Mouse (Mus musculus) heart, postnatal 0 days (tissue): ENCODE measurements around the gene Cyth3. TPM values are rescaled to one million over a fixed set of nuclear protein-coding genes. Genes with fewer than 3 reads are reported as not detected.

Source experiments
- ATAC-seq: fragments of 200-750 bp; cut with Nextera tagmentation; 2 replicates; pipeline ENCODE4 v1.8.0; 2017; ENCODE audit warnings: low read depth, moderate number of reproducible peaks, moderate library complexity; ENCODE audit not compliant: insufficient read depth
- DNase-seq: peaks from one replicate; pipeline ENCODE4 v3.0.0-alpha.2; 2016; ENCODE audit warnings: low spot score
- H3K27ac ChIP-seq: fragments of 300-500 bp; sonication (generic); 2 replicates; pipeline ENCODE4 v1.5.1; 2014; ENCODE audit warnings: low read depth, mild to moderate bottlenecking
- H3K27me3 ChIP-seq: fragments of 300-500 bp; sonication (generic); 2 replicates; pipeline ENCODE4 v1.6.1; 2014; ENCODE audit warnings: low read length, mixed read lengths; ENCODE audit not compliant: control insufficient read depth, insufficient read depth
- H3K36me3 ChIP-seq: fragments of 300-500 bp; sonication (generic); replicated peaks from 2 replicates; pipeline ENCODE4 v1.6.1; 2014; ENCODE audit warnings: low read length, mixed read lengths; ENCODE audit not compliant: control insufficient read depth, insufficient read depth
- H3K4me1 ChIP-seq: fragments of 300-500 bp; sonication (generic); 2 replicates; pipeline ENCODE4 v1.6.1; 2014; ENCODE audit warnings: antibody characterized with exemption; ENCODE audit not compliant: control insufficient read depth, insufficient read depth
- H3K4me2 ChIP-seq: fragments of 300-500 bp; sonication (generic); 2 replicates; pipeline ENCODE4 v1.6.1; 2014; ENCODE audit warnings: low read depth, mild to moderate bottlenecking, low read length, moderate library complexity
- H3K4me3 ChIP-seq: fragments of 300-500 bp; sonication (generic); 2 replicates; pipeline ENCODE4 v1.5.1; 2014; ENCODE audit warnings: low read depth, low read length
- H3K9ac ChIP-seq: fragments of 300-500 bp; sonication (generic); replicated peaks from 2 replicates; pipeline ENCODE4 v1.6.1; 2014; ENCODE audit warnings: low read depth, low read length, mixed read lengths
- H3K9me3 ChIP-seq: fragments of 300-500 bp; sonication (generic); replicated peaks from 2 replicates; pipeline ENCODE4 v1.6.1; 2016; ENCODE audit warnings: low read length; ENCODE audit not compliant: control insufficient read depth
- CTCF ChIP-seq: IDR thresholded peaks from 2 replicates; pipeline ENCODE4 v1.5.1; 2016; ENCODE audit warnings: antibody characterized with exemption, control low read depth, low read depth
- EP300 ChIP-seq: IDR thresholded peaks from 2 replicates; pipeline ENCODE4 v1.6.1; 2016; ENCODE audit warnings: antibody characterized with exemption, low read depth
- WGBS: fragments of 180-500 bp; shearing (Covaris S2); extraction: QIAGEN DNeasy Blood & Tissue Kit; methylation state at CpG from one replicate; pipeline ENCODE4 v1.1.7; 2014; 5-methylcytosine and 5-hydroxymethylcytosine counted together
- polyA plus RNA-seq: library from polyadenylated mRNA; unstranded; fragments of >200 nt; fragmentation: Nextera tagmentation; extraction: Ambion mirVana; gene quantifications from 2 replicates; pipeline ENCODE4 v1.2.1, GENCODE M21; 2015
- total RNA-seq: library from RNA; depleted of rRNA; stranded (reverse); fragments of >200 nt; gene quantifications from 2 replicates; pipeline ENCODE4 v1.2.3, GENCODE M21; 2014; ENCODE audit warnings: low replicate concordance

Gene Cyth3
- total and polyA plus RNA-seq, 2 experiments from 2014 or later = 45.2 to 84.1 TPM

- no peak for TF ChIP-seq EP300
- no peak for TF ChIP-seq CTCF
- no peak for DNase-seq
- Histone ChIP-seq H3K36me3 (no peaks in the 10 kb centered on the region), H3K27me3 (no peaks in the 10 kb centered on the region), H3K9ac (no peak overlapping the region), H3K4me1 (peaks cover 38% of the 10 kb centered on the region), H3K27ac (peak overlapping the region; percentile 90), H3K4me3 (no peak overlapping the region), H3K9me3 (no peaks in the 10 kb centered on the region), H3K4me2 (no peak overlapping the region)
- no peak for ATAC-seq
- 41% methylated on average over 2 of the region's 2 CpGs for WGBS
Observed at GRCm38 (mm10) chr5:143669839-143670238, 47.6 kb downstream of the Cyth3 start.

GRCm38 (mm10) chr5:143670740-143671415, 48.6 kb downstream of the Cyth3 start:
- no peak for DNase-seq
- 68% methylated on average over 6 of the region's 6 CpGs for WGBS
- TF ChIP-seq EP300 (no peak), CTCF (no peak)

GRCm38 (mm10) chr5:143674576-143674975, 52.3 kb downstream of the Cyth3 start:
- H3K4me3 ChIP-seq = no peak overlapping the region
- DNase-seq = no peak
- TF ChIP-seq CTCF = no peak
- TF ChIP-seq EP300 = no peak
- no peak overlapping the region for H3K27ac ChIP-seq
- H3K4me2 ChIP-seq = no peak overlapping the region
- no peaks in the 10 kb centered on the region for H3K9me3 ChIP-seq
- H3K9ac ChIP-seq = no peak overlapping the region
- no peak for ATAC-seq
- peaks cover 46% of the 10 kb centered on the region for H3K4me1 ChIP-seq
- H3K27me3 ChIP-seq = no peaks in the 10 kb centered on the region
- H3K36me3 ChIP-seq = no peaks in the 10 kb centered on the region
- 70% methylated on average over 5 of the region's 5 CpGs for WGBS

More at GRCm38 (mm10) chr5:143670740-143671415, 48.6 kb downstream of the Cyth3 start:
- Histone ChIP-seq H3K9me3 (no peaks in the 10 kb centered on the region), H3K4me2 (no peak overlapping the region), H3K9ac (no peak overlapping the region), H3K4me3 (no peak overlapping the region), H3K36me3 (no peaks in the 10 kb centered on the region), H3K27me3 (no peaks in the 10 kb centered on the region), H3K4me1 (peaks cover 33% of the 10 kb centered on the region), H3K27ac (peak overlapping the region; percentile 46; the same call in 1 of the 2 replicates)
- ATAC-seq = no peak

GRCm38 (mm10) chr5:143676218-143676985, 54.2 kb downstream of the Cyth3 start:
- TF ChIP-seq EP300 = no peak
- no peak for TF ChIP-seq CTCF
- DNase-seq = no peak
- H3K27ac ChIP-seq = peak overlapping the region; percentile 36
- no peaks in the 10 kb centered on the region for H3K27me3 ChIP-seq
- 40% methylated on average over 5 of the region's 5 CpGs for WGBS
- H3K4me1 ChIP-seq = peaks cover 37% of the 10 kb centered on the region
- ATAC-seq = peak; percentile 21; the same call in 1 of the 2 replicates
- H3K9ac ChIP-seq = no peak overlapping the region
- H3K4me3 ChIP-seq = no peak overlapping the region
- no peaks in the 10 kb centered on the region for H3K9me3 ChIP-seq
- no peak overlapping the region for H3K4me2 ChIP-seq
- H3K36me3 ChIP-seq = peaks cover 8% of the 10 kb centered on the region; the same call in 1 of the 2 replicates

GRCm38 (mm10) chr5:143677363-143677762, 55.1 kb downstream of the Cyth3 start:
- whole genome bisulfite sequencing = 70% methylated on average over 4 of the region's 4 CpGs
- DNase-seq (no peak), ATAC-seq (no peak)
- H3K4me3 ChIP-seq = no peak overlapping the region
- peaks cover 37% of the 10 kb centered on the region for H3K4me1 ChIP-seq
- H3K27ac ChIP-seq = no peak overlapping the region
- no peak overlapping the region for H3K9ac ChIP-seq
- TF ChIP-seq CTCF (no peak), EP300 (no peak)
- H3K36me3 ChIP-seq = peaks cover 8% of the 10 kb centered on the region; the same call in 1 of the 2 replicates
- no peaks in the 10 kb centered on the region for H3K27me3 ChIP-seq
- H3K4me2 ChIP-seq = no peak overlapping the region
- no peaks in the 10 kb centered on the region for H3K9me3 ChIP-seq
